Mouse (Mus musculus) MEL (cell line): ENCODE data around the gene Synpo2. TPM values are rescaled to one million over a fixed set of nuclear protein-coding genes. Genes with fewer than 3 reads are reported as not detected.

ENCODE experiments used
- DNase-seq: peaks from one replicate; pipeline ENCODE4 v3.0.0; 2011; ENCODE audit warnings: low read depth, low spot score
- H3K27ac ChIP-seq: 2 replicates; pipeline ENCODE4 v1.5.1; 2012; ENCODE audit warnings: low read depth, mild to moderate bottlenecking, control low read depth, low read length, moderate library complexity; ENCODE audit not compliant: control insufficient read depth
- H3K27me3 ChIP-seq, 2 experiments: fragments of 150-350 bp in 1 of 2; sonication (generic) in 1 of 2; 2 replicates each; pipeline ENCODE4 v1.6.1; 2012; ENCODE audit warnings: low read length in 2 of 2, mild to moderate bottlenecking in 2 of 2, improper control_type of control experiment in 1 of 2, moderate library complexity in 1 of 2; ENCODE audit not compliant: insufficient read depth in 2 of 2, control insufficient read depth in 1 of 2
- H3K36me3 ChIP-seq, 2 experiments: 2 replicates each; pipeline ENCODE4 v1.6.1; 2012 to 2014; ENCODE audit warnings: low read length in 2 of 2, improper control_type of control experiment in 1 of 2, inconsistent platforms in 1 of 2, mild to moderate bottlenecking in 1 of 2; ENCODE audit not compliant: insufficient read depth in 2 of 2, control insufficient read depth in 1 of 2
- H3K4me1 ChIP-seq, 2 experiments: fragments of 150-350 bp in 1 of 2; sonication (generic) in 1 of 2; 2 replicates each; pipeline ENCODE4 v1.6.1; 2012; ENCODE audit warnings: low read length in 2 of 2, improper control_type of control experiment in 1 of 2, mild to moderate bottlenecking in 1 of 2; ENCODE audit not compliant: insufficient read depth in 2 of 2, control insufficient read depth in 1 of 2
- H3K4me3 ChIP-seq, 2 experiments: fragments of 150-350 bp in 1 of 2; sonication (generic) in 1 of 2; 2 replicates each; pipeline ENCODE4 v1.5.1; 2012; ENCODE audit warnings: low read depth in 2 of 2, low read length in 2 of 2, mild to moderate bottlenecking in 2 of 2, moderate library complexity in 2 of 2, control low read depth in 1 of 2, improper control_type of control experiment in 1 of 2; ENCODE audit not compliant: control insufficient read depth in 1 of 2, insufficient read depth in 1 of 2
- H3K79me2 ChIP-seq: 2 replicates; pipeline ENCODE4 v1.6.1; 2012; ENCODE audit warnings: mild to moderate bottlenecking, low read length, moderate library complexity; ENCODE audit not compliant: control insufficient read depth, poor library complexity, insufficient read depth
- H3K9ac ChIP-seq: 2 replicates; pipeline ENCODE4 v1.6.1; 2012; ENCODE audit warnings: low read depth, mild to moderate bottlenecking, control low read depth, low read length, moderate library complexity; ENCODE audit not compliant: control insufficient read depth, poor library complexity, severe bottlenecking
- H3K9me3 ChIP-seq: fragments of 150-350 bp; sonication (generic); replicated peaks from 2 replicates; pipeline ENCODE4 v1.6.1; 2012; ENCODE audit warnings: mild to moderate bottlenecking, low read length, improper control_type of control experiment, moderate library complexity; ENCODE audit not compliant: insufficient read depth
- BHLHE40 ChIP-seq: IDR thresholded peaks from 2 replicates; pipeline ENCODE4 v1.6.1; 2012; ENCODE audit warnings: low read depth, mild to moderate bottlenecking, inconsistent platforms, low read length, improper control_type of control experiment, borderline replicate concordance
- CHD1 ChIP-seq: IDR thresholded peaks from 2 replicates; pipeline ENCODE4 v1.6.1; 2012; ENCODE audit warnings: low read depth, mild to moderate bottlenecking, inconsistent platforms, low read length, improper control_type of control experiment
- CHD2 ChIP-seq: IDR thresholded peaks from 2 replicates; pipeline ENCODE4 v1.6.1; 2011; ENCODE audit warnings: low read length, improper control_type of control experiment
- E2F4 ChIP-seq: IDR thresholded peaks from 2 replicates; pipeline ENCODE4 v1.6.1; 2011; ENCODE audit warnings: low read depth, low read length, improper control_type of control experiment, borderline replicate concordance
- ELF1 ChIP-seq: IDR thresholded peaks from 2 replicates; pipeline ENCODE4 v1.6.1; 2014; ENCODE audit warnings: low read depth, mild to moderate bottlenecking, inconsistent platforms, low read length, improper control_type of control experiment, moderate library complexity
- EP300 ChIP-seq, 2 experiments: IDR thresholded peaks; 2 replicates each; pipeline ENCODE4 v1.6.1; 2011; ENCODE audit warnings: improper control_type of control experiment in 2 of 2, low read length in 2 of 2, low read depth in 1 of 2, mild to moderate bottlenecking in 1 of 2
- ETS1 ChIP-seq: IDR thresholded peaks from 2 replicates; pipeline ENCODE4 v1.6.1; 2012; ENCODE audit warnings: low read depth, mild to moderate bottlenecking, inconsistent platforms, low read length, improper control_type of control experiment, moderate library complexity
- GATA1 ChIP-seq: IDR thresholded peaks from 2 replicates; pipeline ENCODE4 v1.6.1; 2011; ENCODE audit warnings: low read depth, low read length, improper control_type of control experiment
- HCFC1 ChIP-seq: IDR thresholded peaks from 2 replicates; pipeline ENCODE4 v1.6.1; 2012; ENCODE audit warnings: low read depth, mild to moderate bottlenecking, inconsistent platforms, low read length, improper control_type of control experiment, moderate library complexity
- JUND ChIP-seq: IDR thresholded peaks from 2 replicates; pipeline ENCODE4 v1.6.1; 2011; ENCODE audit warnings: low read depth, mild to moderate bottlenecking, improper control_type of control experiment, low read length
- KAT2A ChIP-seq: conservative IDR thresholded peaks from 2 replicates; pipeline ENCODE4 v1.6.1; 2012; ENCODE audit warnings: low read depth, low read length, improper control_type of control experiment, inconsistent platforms
- MAX ChIP-seq: IDR thresholded peaks from 2 replicates; pipeline ENCODE4 v1.6.1; 2011; ENCODE audit warnings: low read length, improper control_type of control experiment
- MAZ ChIP-seq: IDR thresholded peaks from 2 replicates; pipeline ENCODE4 v1.6.1; 2012; ENCODE audit warnings: low read depth, mild to moderate bottlenecking, inconsistent platforms, low read length, improper control_type of control experiment
- MEF2A ChIP-seq: IDR thresholded peaks from 2 replicates; pipeline ENCODE4 v1.6.1; 2014; ENCODE audit warnings: low read depth, mild to moderate bottlenecking, inconsistent platforms, low read length, improper control_type of control experiment; ENCODE audit not compliant: poor library complexity, insufficient replicate concordance, severe bottlenecking; ENCODE audit errors: extremely low read depth
- MXI1 ChIP-seq: IDR thresholded peaks from 2 replicates; pipeline ENCODE4 v1.6.1; 2011; ENCODE audit warnings: mild to moderate bottlenecking, low read depth, low read length, improper control_type of control experiment
- MYB ChIP-seq: IDR thresholded peaks from 2 replicates; pipeline ENCODE4 v1.6.1; 2011; ENCODE audit warnings: mild to moderate bottlenecking, low read depth, low read length, improper control_type of control experiment
- MYC ChIP-seq: IDR thresholded peaks from 2 replicates; pipeline ENCODE4 v1.6.1; 2011; ENCODE audit warnings: low read depth, mild to moderate bottlenecking, low read length, improper control_type of control experiment, moderate library complexity
- NELFE ChIP-seq: IDR thresholded peaks from 2 replicates; pipeline ENCODE4 v1.6.1; 2011; ENCODE audit warnings: low read depth, low read length, improper control_type of control experiment
- POLR2A ChIP-seq, 2 experiments: IDR thresholded peaks; 2 replicates each; pipeline ENCODE4 v1.6.1; 2011 to 2012; ENCODE audit warnings: low read length in 2 of 2, mild to moderate bottlenecking in 2 of 2, control low read depth in 1 of 2, improper control_type of control experiment in 1 of 2, low read depth in 1 of 2, moderate library complexity in 1 of 2; ENCODE audit not compliant: control insufficient read depth in 1 of 2, insufficient read depth in 1 of 2, poor library complexity in 1 of 2
- POLR2AphosphoS2 ChIP-seq: IDR thresholded peaks from 2 replicates; pipeline ENCODE4 v1.6.1; 2011; ENCODE audit warnings: low read length, improper control_type of control experiment
- POLR2AphosphoS5 ChIP-seq: IDR thresholded peaks from 2 replicates; pipeline ENCODE4 v1.6.1; 2012; ENCODE audit warnings: low read depth, borderline replicate concordance, mild to moderate bottlenecking, inconsistent platforms, low read length, moderate library complexity, mixed read lengths
- SIN3A ChIP-seq: IDR thresholded peaks from 2 replicates; pipeline ENCODE4 v1.6.1; 2012; ENCODE audit warnings: low read length, improper control_type of control experiment, inconsistent platforms
- TAL1 ChIP-seq: IDR thresholded peaks from 2 replicates; pipeline ENCODE4 v1.6.1; 2012; ENCODE audit warnings: mild to moderate bottlenecking, inconsistent platforms, low read length, moderate library complexity, mixed read lengths
- TBP ChIP-seq: IDR thresholded peaks from 2 replicates; pipeline ENCODE4 v1.8.0; 2011; ENCODE audit warnings: low read depth, low read length, improper control_type of control experiment
- TCF12 ChIP-seq: IDR thresholded peaks from 2 replicates; pipeline ENCODE4 v1.6.1; 2014; ENCODE audit warnings: low read depth, mild to moderate bottlenecking, inconsistent platforms, low read length, improper control_type of control experiment, moderate library complexity
- USF1 ChIP-seq: IDR thresholded peaks from 2 replicates; pipeline ENCODE4 v1.6.1; 2014; ENCODE audit warnings: low read depth, mild to moderate bottlenecking, inconsistent platforms, low read length, improper control_type of control experiment, moderate library complexity
- ZC3H11A ChIP-seq: IDR thresholded peaks from 2 replicates; pipeline ENCODE4 v1.6.1; 2012; ENCODE audit warnings: low read depth, mild to moderate bottlenecking, inconsistent platforms, low read length, improper control_type of control experiment
- ZKSCAN1 ChIP-seq: IDR thresholded peaks from 2 replicates; pipeline ENCODE4 v1.6.1; 2012; ENCODE audit warnings: low read depth, mild to moderate bottlenecking, inconsistent platforms, low read length, improper control_type of control experiment, moderate library complexity
- ZMIZ1 ChIP-seq: IDR thresholded peaks from 2 replicates; pipeline ENCODE4 v1.6.1; 2012; ENCODE audit warnings: low read depth, mild to moderate bottlenecking, inconsistent platforms, low read length, improper control_type of control experiment, moderate library complexity
- polyA plus RNA-seq, 2 experiments: library from polyadenylated mRNA; stranded (reverse) in 1 of 2; unstranded in 1 of 2; fragments of >175 nt in 1 of 2; fragments of >200 nt in 1 of 2; gene quantifications; 2 replicates each; pipeline versions ENCODE4 v1.2.1 to v1.2.4; 2012; ENCODE audit warnings: low replicate concordance in 2 of 2, low read depth in 1 of 2; ENCODE audit not compliant: insufficient read length in 2 of 2, insufficient read depth in 1 of 2, missing spikeins in 1 of 2
- total RNA-seq: library from RNA; depleted of rRNA; stranded (reverse); fragments of 300-350 nt; gene quantifications from 2 replicates; pipeline ENCODE4 v1.2.3, GENCODE M21; 2012

The Synpo2 gene
- total and polyA plus RNA-seq, 3 experiments = 0.04 TPM; not detected in 2

- H3K9ac ChIP-seq = no peak overlapping the region
- no peaks in the 10 kb centered on the region for H3K27me3 ChIP-seq
- no peak overlapping the region for H3K4me3 ChIP-seq
- DNase-seq = no peak
- H3K27ac ChIP-seq = no peak overlapping the region
- no peaks in the 10 kb centered on the region for H3K36me3 ChIP-seq
- TF ChIP-seq KAT2A (no peak), E2F4 (no peak), ELF1 (no peak), POLR2AphosphoS5 (no peak), SIN3A (no peak), HCFC1 (no peak), ZMIZ1 (no peak), MYB (no peak), CHD2 (no peak), CHD1 (no peak), TAL1 (no peak), POLR2A (IDR thresholded peaks at IDR 0.05; ENCODE audit: control insufficient read depth in 1 of 2, insufficient read depth in 1 of 2, low read depth in 1 of 2, low read length in 2 of 2, poor library complexity in 1 of 2) (no peak), NELFE (no peak), TCF12 (no peak), ZKSCAN1 (no peak), JUND (no peak), GATA1 (no peak)
- no peaks in the 10 kb centered on the region for H3K79me2 ChIP-seq
- H3K9me3 ChIP-seq = no peaks in the 10 kb centered on the region
- H3K4me1 ChIP-seq = peaks cover 0 to 8% of the 10 kb centered on the region in 2 experiments; a peak in 2 of 4 replicates
Observed at GRCm38 (mm10) chr3:123284284-123284683, 48.3 kb upstream of the Synpo2 start.

- H3K79me2 ChIP-seq = no peaks in the 10 kb centered on the region
- no peak overlapping the region for H3K4me3 ChIP-seq
- peaks cover 0 to 2% of the 10 kb centered on the region in 2 experiments; a peak in 1 of 4 replicates for H3K36me3 ChIP-seq
- H3K4me1 ChIP-seq = peaks cover 0 to 8% of the 10 kb centered on the region in 2 experiments; a peak in 2 of 4 replicates
- DNase-seq = peak; percentile 74
- H3K9ac ChIP-seq = no peak overlapping the region
- H3K9me3 ChIP-seq = no peaks in the 10 kb centered on the region
- no peak overlapping the region for H3K27ac ChIP-seq
- H3K27me3 ChIP-seq = no peaks in the 10 kb centered on the region
- TF ChIP-seq ETS1 (peak; percentile 70), USF1 (peak; percentile 27; the same call in 1 of the 2 replicates), MEF2A (no peak), ZC3H11A (no peak), CHD2 (no peak), BHLHE40 (peak; percentile 73; the same call in 1 of the 2 replicates), HCFC1 (no peak), TBP (no peak), POLR2AphosphoS5 (no peak), KAT2A (no peak), E2F4 (no peak), GATA1 (peak; percentile 72), TCF12 (0 out of 2 replicates have a peak, but pooled peaks have one; percentile 25), ZKSCAN1 (no peak), SIN3A (peak; percentile 52; the same call in 1 of the 2 replicates), MYC (peak; percentile 86), MAX (peak; percentile 95), POLR2AphosphoS2 (no peak), MAZ (no peak), JUND (peak; percentile 99), MXI1 (peak; percentile 90), EP300 (IDR thresholded peaks at IDR 0.05; ENCODE audit: low read depth in 1 of 2, low read length in 2 of 2) (peak in 1 of 2 experiments; percentile 63; a peak in 3 of 4 replicates), CHD1 (no peak)
Observed at GRCm38 (mm10) chr3:123282866-123283615, 47.1 kb upstream of the Synpo2 start.
